Mouse (Mus musculus) G1E (cell line): ENCODE data around the gene Gpr83.

ENCODE experiments used
- CTCF ChIP-seq: IDR thresholded peaks from 2 replicates; pipeline ENCODE4 v1.5.1; 2012; ENCODE audit warnings: low read depth, low read length, inconsistent platforms, mixed read lengths
- GATA1 ChIP-seq: IDR thresholded peaks from 2 replicates; pipeline ENCODE4 v1.6.1; 2012; ENCODE audit warnings: borderline replicate concordance, low read length, inconsistent platforms, mixed read lengths

GRCm38 (mm10) chr9:14875743-14876507, 15.9 kb downstream of the Gpr83 start:
- TF ChIP-seq CTCF = no peak
- TF ChIP-seq GATA1 = no peak
